Mouse (Mus musculus) thymus, postnatal 25 days (tissue): ENCODE measurements around the gene Ppp1r10.
"Not testable (repeated sequence)": the region's sequence is repeated elsewhere in the genome, so short reads cannot be mapped to it uniquely, and the experiment has no call there.

Experiments
- DNase-seq: peaks from one replicate; pipeline ENCODE4 v3.0.0; 2022

Ppp1r10 gene

GRCm38 (mm10) chr17:35932608-35933007 lies 16.4 kb downstream of the Ppp1r10 start:
- no peak for DNase-seq

DNA sequence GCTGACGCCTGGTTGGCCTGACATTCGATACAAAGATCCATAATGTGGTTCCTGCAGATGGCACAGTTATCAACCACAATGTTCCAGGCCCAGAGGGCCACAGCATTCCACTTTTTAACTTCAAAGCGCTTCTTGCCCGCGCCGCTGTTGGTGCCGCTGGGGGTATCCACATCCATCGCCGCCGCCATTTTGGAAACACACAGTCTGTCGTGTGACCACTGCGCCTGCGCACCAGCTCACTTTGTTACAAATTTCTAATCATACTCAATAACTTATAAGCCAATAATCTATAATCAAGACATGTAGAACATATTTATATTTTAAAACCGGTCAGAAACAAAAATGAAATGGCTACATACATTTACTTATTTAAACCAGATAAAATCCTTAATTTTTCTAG lies 19.5 kb downstream of the Ppp1r10 start:
- not testable (repeated sequence) for DNase-seq

- DNase-seq: peak; percentile 68
Observed at GRCm38 (mm10) chr17:35937700-35938348, 21.6 kb downstream of the Ppp1r10 start.

DNA sequence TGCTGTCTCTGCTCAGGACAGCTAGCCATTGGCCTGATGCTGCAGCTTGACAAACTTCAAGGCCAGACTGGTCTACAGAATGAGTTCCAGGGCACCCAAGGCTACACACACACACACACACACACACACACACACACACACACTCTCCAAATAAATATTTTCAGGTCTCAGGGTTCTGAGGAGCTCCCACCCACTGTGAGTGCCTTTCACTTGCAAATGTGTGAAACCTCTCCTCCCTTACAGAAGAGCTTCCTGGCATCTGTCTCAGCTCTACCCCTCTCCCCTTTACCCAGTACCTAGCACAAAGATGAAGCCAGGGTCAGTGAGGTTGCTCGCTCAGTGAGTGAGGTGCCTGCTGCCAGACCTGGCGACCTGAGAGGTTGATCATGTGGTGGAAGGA lies 22.9 kb downstream of the Ppp1r10 start:
- DNase-seq: no peak

GRCm38 (mm10) chr17:35939941-35940340 lies 23.7 kb downstream of the Ppp1r10 start:
- DNase-seq: no peak

GRCm38 (mm10) chr17:35950946-35951345 lies 34.7 kb downstream of the Ppp1r10 start:
- DNase-seq: not testable (repeated sequence)

DNA sequence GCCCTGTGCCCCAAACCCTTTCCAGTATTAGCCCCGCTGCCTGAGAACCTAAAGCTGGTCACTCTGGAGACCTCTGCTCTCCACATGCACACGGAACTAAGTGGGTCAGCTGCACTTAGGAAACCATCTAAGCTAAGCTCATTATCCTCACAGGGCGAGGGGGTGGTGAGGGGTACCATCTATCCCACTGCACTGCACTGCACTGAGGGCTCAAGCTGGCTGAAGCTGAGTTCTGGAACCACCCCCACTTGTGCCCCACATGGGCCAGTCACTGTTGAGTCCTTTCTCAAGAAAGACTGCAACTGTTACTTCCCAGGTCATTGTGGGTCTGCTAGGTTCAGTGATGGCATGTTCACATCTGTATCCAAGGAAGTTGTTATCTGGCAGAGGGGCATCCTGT lies 36.3 kb downstream of the Ppp1r10 start:
- DNase-seq: not testable (repeated sequence)

DNA sequence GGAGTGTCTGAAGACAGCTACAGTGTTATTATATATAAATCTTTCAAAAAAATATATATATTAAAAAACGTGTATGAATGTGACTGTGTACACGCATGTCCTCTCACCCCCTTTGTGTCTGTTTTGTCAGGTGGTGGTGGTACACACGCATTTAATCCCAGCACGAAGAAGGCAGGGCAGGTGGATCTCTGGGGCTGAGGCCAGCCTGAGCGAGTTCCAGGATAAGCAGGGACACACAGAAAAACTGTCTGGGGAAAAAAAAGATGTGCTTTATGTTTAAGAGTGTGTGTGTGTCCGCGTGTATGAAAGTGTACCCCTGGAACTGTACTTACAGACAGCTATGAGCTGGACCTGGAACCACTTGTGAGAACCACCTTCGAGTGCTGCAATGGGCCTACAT lies 38.4 kb downstream of the Ppp1r10 start:
- no peak for DNase-seq

DNA sequence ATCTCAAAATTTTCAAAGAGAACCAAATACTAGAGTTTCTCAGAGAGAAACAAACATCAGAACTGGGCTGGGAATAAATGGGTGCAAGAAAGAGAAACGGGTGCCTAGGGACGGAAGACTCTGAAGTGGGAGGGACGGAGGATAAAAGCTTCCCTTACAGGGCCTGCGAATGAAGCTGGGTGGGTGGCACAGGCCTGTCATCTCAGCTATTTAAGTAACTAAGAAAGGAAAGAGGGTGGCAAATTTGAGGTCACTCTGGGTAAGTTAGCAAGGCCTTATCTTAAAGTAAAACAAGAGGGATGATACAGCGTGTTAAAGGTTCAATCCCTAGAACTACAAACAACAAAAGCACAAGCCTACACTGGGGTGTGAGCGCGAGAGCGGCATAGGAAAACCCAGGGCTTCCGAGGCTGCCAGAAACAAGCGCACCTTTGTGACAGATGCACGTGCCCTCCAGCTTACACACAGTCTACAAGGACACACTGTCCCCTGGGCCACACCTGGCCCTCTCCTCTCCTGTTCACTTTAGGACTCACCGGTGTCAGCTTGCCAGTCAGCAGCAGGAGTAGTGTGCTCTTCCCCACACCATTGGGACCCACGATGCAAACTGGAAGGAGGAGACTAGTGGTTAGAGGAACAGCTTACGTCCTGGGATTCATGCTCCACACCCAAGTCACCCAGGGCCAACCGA lies 42.4 kb downstream of the Ppp1r10 start:
- no peak for DNase-seq

GRCm38 (mm10) chr17:35963279-35963678 lies 47.0 kb downstream of the Ppp1r10 start:
- no peak for DNase-seq

- no peak for DNase-seq
Observed at GRCm38 (mm10) chr17:35967621-35968020, 51.4 kb downstream of the Ppp1r10 start.

GRCm38 (mm10) chr17:35969418-35970389 lies 53.5 kb downstream of the Ppp1r10 start, which contains the start of gene Abcf1:
TSS of gene Abcf1 (minus strand) at chr17:35969761.
- peak; percentile 99 for DNase-seq

DNA sequence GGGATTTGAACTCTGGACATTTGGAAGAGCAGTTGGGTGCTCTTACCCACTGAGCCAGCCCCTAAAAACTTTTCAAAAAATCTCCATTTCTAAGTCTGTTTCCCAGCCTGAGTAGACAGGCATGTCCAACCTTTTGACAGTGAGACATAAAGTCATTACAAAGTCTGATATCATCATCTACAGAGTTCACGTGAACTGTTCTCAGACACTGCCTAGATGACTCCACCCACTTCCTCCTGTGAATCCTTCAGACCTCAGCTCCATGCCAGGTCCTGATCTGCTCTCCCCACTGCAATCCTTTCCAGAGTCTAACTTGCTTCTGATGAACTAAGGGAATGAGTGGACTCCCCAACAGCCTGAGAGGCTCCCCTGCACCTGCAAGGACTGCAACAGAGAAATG lies 55.9 kb downstream of the Ppp1r10 start:
- DNase-seq: no peak

GRCm38 (mm10) chr17:35978811-35979400 lies 62.7 kb downstream of the Ppp1r10 start:
- peak; percentile 82 for DNase-seq

- peak; percentile 88 for DNase-seq
Observed at GRCm38 (mm10) chr17:35979401-35980362, 63.4 kb downstream of the Ppp1r10 start, which contains the start of the genes Gnl1 and Prr3. TSS of gene Gnl1 (plus strand) at chr17:35979851. TSS of gene Prr3 (minus strand) at chr17:35980236.

DNA sequence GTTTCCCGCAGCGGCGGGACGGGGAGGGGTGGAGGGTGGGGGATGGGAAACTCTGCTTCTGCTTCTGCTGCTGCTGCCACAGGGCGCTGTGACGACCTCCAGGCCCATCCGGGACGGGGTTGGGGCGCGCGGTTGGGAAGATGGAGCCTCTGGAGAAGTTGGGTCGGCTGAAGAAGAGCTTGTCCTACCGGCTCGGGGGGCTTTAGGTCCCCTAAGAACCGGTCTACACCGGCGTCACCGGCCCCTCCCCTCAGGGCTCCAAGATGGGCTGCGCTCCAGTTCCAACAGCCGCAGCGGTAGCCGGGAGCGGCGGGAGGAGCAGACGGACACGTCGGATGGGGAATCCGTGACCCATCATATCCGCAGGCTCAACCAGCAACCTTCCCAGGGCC lies 64.1 kb downstream of the Ppp1r10 start:
- no peak for DNase-seq

- no peak for DNase-seq
Observed at GRCm38 (mm10) chr17:35981776-35982175, 65.5 kb downstream of the Ppp1r10 start.
